Mouse (Mus musculus) liver, embryonic 16.5 days (tissue): ENCODE measurements around the gene Xpnpep3. TPM values are rescaled to one million over a fixed set of nuclear protein-coding genes. Genes with fewer than 3 reads are reported as not detected.

Experiments
- ATAC-seq: fragments of 200-750 bp; cut with Nextera tagmentation; 2 replicates; pipeline ENCODE4 v1.8.0; 2017; ENCODE audit warnings: low read depth, mild to moderate bottlenecking, moderate number of reproducible peaks, moderate library complexity
- H3K27ac ChIP-seq: fragments of 300-500 bp; sonication (generic); 2 replicates; pipeline ENCODE4 v1.5.1; 2014; ENCODE audit warnings: mild to moderate bottlenecking, low read length
- H3K27me3 ChIP-seq: fragments of 300-500 bp; sonication (generic); 2 replicates; pipeline ENCODE4 v1.6.1; 2014; ENCODE audit warnings: low read depth, low read length, mixed read lengths; ENCODE audit not compliant: control insufficient read depth, insufficient read depth
- H3K36me3 ChIP-seq: fragments of 300-500 bp; sonication (generic); 2 replicates; pipeline ENCODE4 v1.6.1; 2014; ENCODE audit warnings: mild to moderate bottlenecking; ENCODE audit not compliant: control insufficient read depth, insufficient read depth
- H3K4me1 ChIP-seq: fragments of 300-500 bp; sonication (generic); 2 replicates; pipeline ENCODE4 v1.6.1; 2014; ENCODE audit warnings: low read depth, low read length, mixed read lengths; ENCODE audit not compliant: control insufficient read depth
- H3K4me2 ChIP-seq: fragments of 300-500 bp; sonication (generic); 2 replicates; pipeline ENCODE4 v1.6.1; 2014; ENCODE audit warnings: low read depth, low read length, mixed read lengths
- H3K4me3 ChIP-seq: fragments of 300-500 bp; sonication (generic); 2 replicates; pipeline ENCODE4 v1.5.1; 2014; ENCODE audit warnings: low read depth, mild to moderate bottlenecking, low read length
- H3K9ac ChIP-seq: fragments of 300-500 bp; sonication (generic); 2 replicates; pipeline ENCODE4 v1.6.1; 2014; ENCODE audit warnings: low read depth, low read length
- H3K9me3 ChIP-seq: fragments of 300-500 bp; sonication (generic); replicated peaks from 2 replicates; pipeline ENCODE4 v1.6.1; 2016; ENCODE audit warnings: low read length; ENCODE audit not compliant: control insufficient read depth
- WGBS: fragments of 180-500 bp; shearing (Covaris S2); extraction: QIAGEN DNeasy Blood & Tissue Kit; methylation state at CpG from one replicate; pipeline ENCODE4 v1.1.7; 2014; ENCODE audit not compliant: insufficient replicate concordance; 5-methylcytosine and 5-hydroxymethylcytosine counted together
- polyA plus RNA-seq: library from polyadenylated mRNA; unstranded; fragments of >200 nt; fragmentation: Nextera tagmentation; extraction: Ambion mirVana; gene quantifications from 2 replicates; pipeline ENCODE4 v1.2.1, GENCODE M21; 2015

Gene Xpnpep3
- 5.9 and 6.6 TPM in 2 replicates for polyA plus RNA-seq

DNA sequence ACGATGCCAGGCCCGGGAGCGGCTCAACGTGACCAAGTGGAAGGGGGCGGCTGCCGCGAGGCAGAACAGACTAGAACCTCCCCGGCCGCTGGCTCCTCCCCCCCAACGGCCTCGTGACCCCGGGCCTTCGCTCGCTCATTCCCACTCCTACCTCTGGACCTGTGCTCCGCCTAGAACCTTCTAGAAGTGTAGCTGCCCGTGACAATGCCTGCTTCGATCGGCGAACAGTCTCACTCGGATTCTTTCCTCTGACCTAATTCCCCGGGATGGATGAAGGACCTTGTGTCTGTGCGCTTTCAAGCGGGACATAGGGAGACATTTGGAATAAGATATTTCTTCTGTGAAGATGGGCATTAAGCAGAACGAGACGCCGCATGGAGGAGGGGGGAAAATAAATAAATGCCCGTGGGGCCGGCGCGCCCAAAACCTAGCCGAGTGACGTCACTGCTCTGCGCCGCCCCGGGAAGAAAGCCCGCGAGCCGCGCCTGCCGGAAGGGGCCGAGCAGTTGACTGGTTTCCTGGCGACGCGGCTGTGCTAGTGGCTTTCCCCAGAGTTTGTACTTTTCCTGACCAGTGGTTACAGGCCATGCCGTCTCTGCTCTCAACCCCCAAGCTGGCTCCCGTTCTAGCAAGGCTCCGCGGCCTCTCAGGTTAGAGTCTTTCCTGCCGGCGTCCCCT, at the start of gene Xpnpep3, which contains the start of gene St13:
TSS of gene Xpnpep3 (plus strand) at position 501 of the 678 bp plus-strand sequence.
TSS of gene St13 (minus strand) at position 440 of the 678 bp plus-strand sequence.
- ATAC-seq, result peak; percentile 99
- peak within 1 kb of the TSS; percentile 95 for H3K9ac ChIP-seq
- no peaks in the 10 kb centered on the region for H3K27me3 ChIP-seq
- H3K4me2 ChIP-seq, result peak within 1 kb of the TSS; percentile 97
- no peaks in the 10 kb centered on the region for H3K9me3 ChIP-seq
- H3K4me3 ChIP-seq, result peak within 1 kb of the TSS; percentile 96
- 0% methylated on average over 50 of the region's 50 CpGs for WGBS
- peaks cover 27% of the 10 kb centered on the region for H3K4me1 ChIP-seq
- H3K36me3 ChIP-seq, result no peaks in the 10 kb centered on the region
- H3K27ac ChIP-seq, result peak within 1 kb of the TSS; percentile 95

DNA sequence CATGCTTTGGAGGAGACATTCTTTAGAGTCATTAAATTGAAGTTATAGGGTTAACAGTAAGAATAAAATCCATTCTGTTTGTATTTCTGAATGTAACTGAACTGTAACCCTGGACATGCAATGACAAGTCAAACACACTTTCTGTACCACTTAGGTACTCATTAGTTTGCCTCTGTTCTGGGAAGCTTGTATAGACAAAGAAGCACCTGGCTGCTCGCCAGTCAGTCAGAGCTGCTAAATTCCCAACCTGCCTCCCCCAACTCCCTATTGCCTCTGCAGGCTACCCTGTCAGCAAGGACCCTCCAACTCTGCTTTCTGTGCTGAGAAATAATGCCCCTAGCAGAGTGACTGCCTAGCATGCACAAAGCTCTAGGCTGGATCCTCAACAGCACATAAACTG, 49.5 kb upstream of the Xpnpep3 start:
- no peak overlapping the region for H3K4me3 ChIP-seq
- H3K9me3 ChIP-seq, result no peaks in the 10 kb centered on the region
- 61% methylated on average over 1 of the region's 1 CpGs for WGBS
- H3K4me1 ChIP-seq, result no peaks in the 10 kb centered on the region; the same call in none of the 2 replicates
- H3K9ac ChIP-seq, result no peak overlapping the region
- ATAC-seq, result peak; percentile 69; the same call in 1 of the 2 replicates
- peak overlapping the region; percentile 75 for H3K27ac ChIP-seq
- H3K4me2 ChIP-seq, result no peak overlapping the region
- no peaks in the 10 kb centered on the region; the same call in 1 of the 2 replicates for H3K36me3 ChIP-seq
- no peaks in the 10 kb centered on the region for H3K27me3 ChIP-seq

DNA sequence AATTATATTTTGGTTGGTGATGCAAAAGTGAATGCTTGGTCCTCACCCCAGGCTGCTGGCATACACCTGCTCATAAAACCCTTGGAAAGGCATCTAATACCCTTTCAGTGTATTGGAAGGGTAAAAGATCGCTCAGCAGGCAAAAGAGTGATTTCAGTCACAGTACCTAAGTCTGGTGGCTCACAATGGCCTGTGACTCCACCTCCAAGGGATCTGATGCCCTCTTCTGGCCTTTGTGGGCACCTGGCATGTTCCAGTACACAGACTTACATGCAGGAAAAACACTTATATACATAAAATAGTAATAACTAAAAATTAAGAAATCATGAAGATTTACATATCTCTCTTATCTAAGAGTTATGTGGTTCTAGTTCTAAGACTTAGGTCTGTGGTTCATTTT, 47.3 kb upstream of the Xpnpep3 start:
- WGBS, result 66% methylated on average over 1 of the region's 1 CpGs
- ATAC-seq, result no peak
- Histone ChIP-seq H3K4me1 (peaks cover 2% of the 10 kb centered on the region), H3K27ac (no peak overlapping the region), H3K4me3 (no peak overlapping the region), H3K27me3 (no peaks in the 10 kb centered on the region), H3K4me2 (no peak overlapping the region), H3K36me3 (no peaks in the 10 kb centered on the region; the same call in 1 of the 2 replicates), H3K9ac (no peak overlapping the region), H3K9me3 (no peaks in the 10 kb centered on the region)

DNA sequence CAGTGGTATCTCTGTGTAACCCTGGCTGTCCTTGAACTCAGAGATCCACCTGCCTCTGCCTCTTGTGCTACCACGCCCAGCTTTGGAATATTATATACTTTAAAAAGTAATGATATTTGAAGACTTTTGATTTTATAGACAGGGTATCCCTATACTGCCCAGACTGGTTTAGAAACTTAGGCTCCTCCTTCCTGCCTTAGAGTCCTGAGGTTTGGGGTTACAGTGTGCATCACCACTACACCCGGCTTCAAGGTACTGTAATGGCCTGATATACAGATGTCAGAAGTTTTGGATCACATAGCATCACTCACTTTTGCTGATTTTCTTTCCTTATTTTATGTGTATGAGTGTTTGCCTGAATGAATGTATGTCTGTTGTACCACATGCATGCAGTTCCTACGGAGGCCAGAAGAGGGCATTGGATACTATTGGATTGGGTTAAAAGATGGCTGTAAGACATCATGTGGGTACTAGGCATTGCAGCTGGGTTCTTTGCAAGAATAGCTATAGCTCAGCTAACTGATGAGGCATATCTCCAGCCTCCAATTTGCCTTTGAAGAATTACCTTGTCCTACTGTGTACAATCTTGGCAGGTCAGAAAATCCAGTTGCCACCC, 44.7 kb upstream of the Xpnpep3 start:
- no peak overlapping the region for H3K9ac ChIP-seq
- no peaks in the 10 kb centered on the region for H3K9me3 ChIP-seq
- H3K4me1 ChIP-seq, result peaks cover 19% of the 10 kb centered on the region
- WGBS, result 46% methylated on average over 3 of the region's 3 CpGs
- no peak for ATAC-seq
- H3K4me2 ChIP-seq, result no peak overlapping the region
- no peaks in the 10 kb centered on the region for H3K27me3 ChIP-seq
- H3K36me3 ChIP-seq, result no peaks in the 10 kb centered on the region; the same call in 1 of the 2 replicates
- H3K27ac ChIP-seq, result no peak overlapping the region
- no peak overlapping the region for H3K4me3 ChIP-seq

DNA sequence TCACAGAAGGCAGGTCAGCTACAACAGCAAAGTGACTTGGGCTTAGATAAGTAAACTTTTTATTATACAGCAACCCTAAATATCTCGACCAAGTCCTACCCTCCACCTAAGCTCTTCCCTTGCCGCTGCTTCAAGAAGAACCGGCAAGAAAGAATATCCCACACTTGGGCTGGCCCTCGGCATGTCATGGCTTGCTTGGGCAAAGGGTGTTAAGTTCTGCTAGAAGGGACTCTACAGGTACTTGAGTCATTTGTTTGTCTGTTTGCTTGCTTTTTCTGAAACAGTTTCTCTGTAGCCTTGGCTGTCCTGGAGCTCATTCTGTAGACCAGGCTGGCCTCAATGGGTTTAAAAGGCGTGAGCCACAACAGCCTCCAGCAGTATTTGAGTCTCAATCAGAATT, 43.0 kb upstream of the Xpnpep3 start:
- ATAC-seq, result no peak
- Histone ChIP-seq H3K27ac (no peak overlapping the region), H3K4me2 (no peak overlapping the region), H3K27me3 (no peaks in the 10 kb centered on the region), H3K4me3 (no peak overlapping the region), H3K4me1 (peaks cover 30% of the 10 kb centered on the region), H3K9ac (no peak overlapping the region), H3K9me3 (no peaks in the 10 kb centered on the region), H3K36me3 (no peaks in the 10 kb centered on the region; the same call in 1 of the 2 replicates)
- 64% methylated on average over 5 of the region's 5 CpGs for whole genome bisulfite sequencing

DNA sequence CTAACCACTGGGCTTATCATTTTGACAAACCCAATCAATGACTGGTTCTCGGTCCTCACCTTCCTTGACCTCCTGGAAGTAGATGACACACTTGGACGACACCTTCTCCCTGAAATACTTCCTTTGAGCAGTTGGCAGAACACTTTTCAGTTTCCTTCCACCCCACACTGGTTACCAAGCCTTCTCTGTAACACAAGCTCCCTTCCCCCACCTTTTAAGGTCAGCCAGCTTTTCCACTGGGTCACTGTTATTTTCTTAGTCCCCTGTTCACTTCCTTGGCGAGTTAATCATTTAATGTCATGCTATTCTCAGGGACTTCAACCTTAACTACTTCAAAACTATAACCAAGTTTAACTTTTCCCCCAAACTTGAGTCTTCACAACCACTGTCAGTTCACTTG, 41.0 kb upstream of the Xpnpep3 start:
- H3K4me3 ChIP-seq, result peak overlapping the region; percentile 82
- no peaks in the 10 kb centered on the region; the same call in 1 of the 2 replicates for H3K36me3 ChIP-seq
- peaks cover 38% of the 10 kb centered on the region for H3K4me1 ChIP-seq
- H3K27me3 ChIP-seq, result no peaks in the 10 kb centered on the region
- H3K9ac ChIP-seq, result no peak overlapping the region
- ATAC-seq, result no peak
- H3K27ac ChIP-seq, result no peak overlapping the region
- peak overlapping the region; percentile 80 for H3K4me2 ChIP-seq
- no peaks in the 10 kb centered on the region for H3K9me3 ChIP-seq
- WGBS, result 61% methylated on average over 3 of the region's 3 CpGs

DNA sequence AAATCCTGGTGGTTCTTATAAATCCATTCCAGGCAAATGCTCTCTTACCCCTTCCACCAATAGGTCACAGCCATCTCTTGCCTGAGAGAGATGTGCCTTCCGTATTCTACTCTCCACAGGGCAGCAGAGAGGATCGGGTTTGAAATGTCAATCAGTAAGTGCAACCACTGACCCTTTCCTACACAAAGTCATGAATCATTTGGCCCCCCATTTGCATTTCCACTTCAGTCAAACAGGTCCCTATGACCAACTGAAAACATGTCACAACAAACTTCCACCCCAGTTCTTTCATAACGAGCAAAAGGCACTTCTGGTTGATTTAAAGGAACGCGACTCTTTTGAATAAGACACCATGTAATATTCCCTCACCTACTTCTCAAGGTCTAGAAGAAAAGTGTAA, 40.5 kb upstream of the Xpnpep3 start:
- WGBS, result 75% methylated on average over 5 of the region's 5 CpGs
- H3K9ac ChIP-seq, result no peak overlapping the region
- no peaks in the 10 kb centered on the region for H3K9me3 ChIP-seq
- peak overlapping the region; percentile 82 for H3K4me3 ChIP-seq
- peaks cover 38% of the 10 kb centered on the region for H3K4me1 ChIP-seq
- H3K27me3 ChIP-seq, result no peaks in the 10 kb centered on the region
- H3K36me3 ChIP-seq, result no peaks in the 10 kb centered on the region
- no peak overlapping the region for H3K27ac ChIP-seq
- no peak for ATAC-seq
- H3K4me2 ChIP-seq, result peak overlapping the region; percentile 80

DNA sequence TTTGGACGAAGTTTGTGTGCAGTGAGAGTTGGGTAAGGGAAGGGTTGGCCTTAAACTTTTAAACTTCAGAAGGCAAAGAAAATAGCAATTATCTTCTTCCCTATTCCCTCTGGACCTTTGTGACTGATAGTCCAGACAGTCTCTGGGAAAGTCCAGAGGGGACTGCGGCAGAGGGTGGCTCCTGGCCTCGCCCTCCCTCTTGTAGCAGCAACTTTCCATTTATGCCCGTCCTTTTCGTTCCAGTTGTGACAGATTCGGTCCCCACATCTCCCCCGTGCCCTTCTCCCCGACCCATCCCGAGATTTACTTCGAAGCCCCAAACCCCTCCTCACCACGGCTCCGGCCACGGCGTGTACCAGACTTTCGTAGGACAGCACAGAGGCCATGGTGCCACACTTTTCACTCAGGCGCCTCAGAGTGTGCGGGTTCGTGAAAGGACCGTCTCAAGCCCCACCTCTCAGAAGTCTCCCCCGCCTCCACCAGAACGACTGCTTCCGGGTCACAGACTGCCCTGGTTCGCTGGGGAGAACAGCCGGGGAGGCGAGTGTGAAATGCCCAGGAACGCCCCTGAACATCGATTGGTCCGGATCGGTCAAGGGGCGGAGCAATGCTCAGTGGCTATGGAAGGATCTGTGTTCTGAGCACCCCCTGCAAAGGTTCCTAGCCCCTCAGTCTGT, 39.5 kb upstream of the Xpnpep3 start, which contains the start of gene Slc25a17:
TSS of gene Slc25a17 (minus strand) at position 468 of the 677 bp plus-strand sequence.
- H3K9me3 ChIP-seq, result no peaks in the 10 kb centered on the region
- H3K27me3 ChIP-seq, result no peaks in the 10 kb centered on the region
- H3K4me1 ChIP-seq, result peaks cover 38% of the 10 kb centered on the region
- H3K36me3 ChIP-seq, result 0 out of 2 replicates have a peak, but pooled peaks cover 3% of the 10 kb centered on the region
- peak within 1 kb of the TSS; percentile 80 for H3K4me2 ChIP-seq
- WGBS, result under 1% methylated on average over 30 of the region's 30 CpGs
- H3K4me3 ChIP-seq, result peak within 1 kb of the TSS; percentile 82
- peak within 1 kb of the TSS; percentile 88 for H3K27ac ChIP-seq
- peak within 1 kb of the TSS; percentile 85 for H3K9ac ChIP-seq
- peak; percentile 98 for ATAC-seq
